Mouse (Mus musculus) spleen, postnatal 4 days (tissue): ENCODE measurements around the gene Prex1.

ENCODE experiments used
- DNase-seq, 2 experiments: peaks; one replicate each; pipeline ENCODE4 v3.0.0; 2022; ENCODE audit warnings: low spot score in 2 of 2

The Prex1 gene

DNA sequence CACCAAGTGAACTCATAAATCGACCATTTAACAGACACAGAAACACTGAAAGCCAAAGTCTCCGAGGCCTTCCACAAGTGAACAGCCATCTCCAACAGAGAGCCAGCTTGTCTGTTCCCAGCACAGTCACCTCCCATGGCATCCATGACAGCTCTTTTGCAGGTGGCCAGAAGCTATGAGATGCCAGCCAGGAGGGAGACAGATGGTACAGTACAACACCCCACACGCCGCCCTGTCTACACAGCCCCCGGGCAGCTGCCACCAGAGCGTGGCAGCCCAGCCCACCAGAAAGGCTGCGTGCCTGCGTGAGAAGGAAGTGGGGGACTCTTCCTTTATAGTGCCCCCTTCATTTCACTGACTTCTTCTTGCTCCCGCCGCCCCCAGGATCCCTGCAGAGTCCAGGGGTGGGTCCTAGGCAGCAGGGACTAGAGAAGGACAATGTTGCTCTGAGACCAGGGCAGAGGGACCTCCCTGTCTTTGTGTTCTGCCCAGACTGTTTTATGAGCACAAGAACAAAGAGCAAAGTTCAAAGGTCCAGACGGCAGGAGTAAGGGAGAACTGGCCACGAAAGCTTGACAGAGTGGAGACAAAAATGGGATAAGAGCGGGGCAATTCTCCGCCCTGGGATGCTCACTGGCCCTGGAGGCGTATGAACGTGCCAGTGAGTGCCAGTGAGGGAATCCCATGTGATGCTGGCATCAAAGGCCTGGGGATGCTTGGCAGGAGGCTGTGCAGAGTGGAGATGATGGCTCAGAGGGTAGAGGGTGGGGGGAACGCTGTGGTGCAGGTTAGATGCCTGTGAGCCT lies 76.6 kb downstream of the Prex1 start:
- DNase-seq: no peak

DNA sequence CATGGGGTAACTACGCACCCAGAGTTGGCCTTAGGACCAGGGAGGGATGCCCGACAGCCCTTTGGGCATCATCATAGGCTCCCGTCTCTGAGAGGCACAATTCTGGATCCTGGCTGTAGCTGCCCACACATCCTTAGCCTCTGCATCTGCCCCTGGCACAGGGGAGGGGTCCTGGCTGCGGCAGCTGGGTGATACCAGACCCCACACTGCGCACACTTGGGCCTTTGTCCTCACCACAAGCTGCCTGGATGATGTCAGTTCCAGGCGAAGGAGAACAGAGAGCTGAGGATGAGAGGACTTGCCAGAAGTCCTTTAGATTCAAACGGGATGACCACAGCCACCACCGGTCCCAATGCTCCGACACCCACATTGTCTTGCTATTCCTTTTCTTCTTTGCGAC lies 78.1 kb downstream of the Prex1 start:
- DNase-seq: no peak

DNA sequence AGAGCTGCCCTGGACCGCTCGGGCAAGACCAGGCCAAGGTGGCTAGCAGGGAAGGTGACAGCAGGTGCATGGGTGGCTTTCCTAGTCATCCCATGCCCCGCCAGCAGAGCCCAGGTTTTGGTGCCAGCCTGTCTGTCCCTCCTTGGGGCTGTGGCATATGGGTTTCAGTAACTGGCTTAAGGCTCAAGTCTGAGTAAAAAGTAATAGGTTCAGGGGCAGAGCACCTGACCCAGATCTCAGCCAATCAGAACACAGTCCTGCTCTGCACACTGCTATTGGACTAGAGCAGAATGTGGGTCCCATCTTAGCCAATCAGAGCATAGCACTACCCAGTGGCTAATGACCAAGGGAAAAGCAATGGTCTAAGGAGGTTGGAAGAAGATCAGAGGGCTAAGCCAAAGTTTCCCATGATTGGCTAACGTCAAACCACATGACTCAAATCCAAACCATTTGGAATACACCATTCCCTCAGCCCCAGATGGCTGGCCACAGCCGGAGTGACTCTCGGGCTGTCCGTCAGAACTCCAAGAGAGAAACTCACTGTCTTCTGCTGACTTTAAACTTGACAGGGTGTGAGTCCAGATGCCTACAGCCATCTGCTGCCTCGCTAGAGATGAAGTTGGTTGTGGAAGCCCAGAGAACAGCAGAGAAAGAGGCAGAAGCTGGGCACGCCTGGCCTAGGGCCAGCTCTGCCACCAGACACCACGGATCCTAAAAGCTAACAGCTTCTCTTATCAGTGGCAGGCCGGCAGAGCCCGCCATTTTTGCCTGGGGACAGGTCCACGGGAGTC lies 80.9 kb downstream of the Prex1 start:
- DNase-seq: no peak

DNA sequence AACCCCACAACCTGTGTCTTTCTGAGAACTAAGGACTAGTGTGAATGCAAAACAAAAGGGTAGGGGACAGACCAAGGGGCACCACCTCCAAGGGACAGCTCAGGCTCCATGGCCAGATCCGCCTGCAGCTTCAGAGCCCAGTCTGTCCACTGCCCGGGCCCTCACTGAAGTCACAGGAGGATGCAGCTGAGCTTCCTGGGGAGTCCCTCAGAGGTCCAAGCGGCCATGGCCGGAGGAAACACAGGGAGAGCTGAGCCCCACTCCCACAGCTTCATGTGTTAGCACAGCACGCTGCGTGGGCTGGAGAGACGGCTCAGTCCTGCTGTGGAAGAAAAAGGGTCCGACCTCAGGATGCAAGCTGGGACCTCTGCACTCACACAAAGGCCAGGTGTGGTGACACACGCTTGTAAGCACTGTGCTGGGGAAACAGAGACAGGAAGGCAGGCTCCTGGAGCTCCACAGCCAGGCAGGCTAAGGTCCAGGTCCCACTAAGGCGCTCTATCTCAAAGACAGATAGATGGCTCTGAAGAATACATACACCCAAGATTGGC lies 81.9 kb downstream of the Prex1 start:
- DNase-seq: no peak

DNA sequence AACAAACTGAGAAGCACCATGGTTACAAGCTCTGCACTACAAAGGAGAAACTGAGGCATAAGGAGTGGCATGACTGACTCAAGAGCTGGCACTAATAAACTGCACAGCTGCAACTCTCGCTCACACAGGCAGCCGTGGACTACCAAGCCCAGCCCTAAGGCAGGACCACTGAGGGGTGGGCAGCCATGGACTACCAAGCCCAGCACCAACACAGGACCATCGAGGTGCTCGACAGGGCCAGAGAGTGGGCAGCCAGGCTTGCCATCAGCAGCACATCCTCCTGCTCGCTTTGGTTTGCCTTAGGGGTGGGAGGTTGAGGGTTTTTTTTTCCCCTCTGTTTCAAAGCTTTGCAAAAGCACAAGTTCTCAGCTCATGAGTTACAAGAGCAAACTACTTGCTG lies 82.4 kb downstream of the Prex1 start:
- no peak for DNase-seq

DNA sequence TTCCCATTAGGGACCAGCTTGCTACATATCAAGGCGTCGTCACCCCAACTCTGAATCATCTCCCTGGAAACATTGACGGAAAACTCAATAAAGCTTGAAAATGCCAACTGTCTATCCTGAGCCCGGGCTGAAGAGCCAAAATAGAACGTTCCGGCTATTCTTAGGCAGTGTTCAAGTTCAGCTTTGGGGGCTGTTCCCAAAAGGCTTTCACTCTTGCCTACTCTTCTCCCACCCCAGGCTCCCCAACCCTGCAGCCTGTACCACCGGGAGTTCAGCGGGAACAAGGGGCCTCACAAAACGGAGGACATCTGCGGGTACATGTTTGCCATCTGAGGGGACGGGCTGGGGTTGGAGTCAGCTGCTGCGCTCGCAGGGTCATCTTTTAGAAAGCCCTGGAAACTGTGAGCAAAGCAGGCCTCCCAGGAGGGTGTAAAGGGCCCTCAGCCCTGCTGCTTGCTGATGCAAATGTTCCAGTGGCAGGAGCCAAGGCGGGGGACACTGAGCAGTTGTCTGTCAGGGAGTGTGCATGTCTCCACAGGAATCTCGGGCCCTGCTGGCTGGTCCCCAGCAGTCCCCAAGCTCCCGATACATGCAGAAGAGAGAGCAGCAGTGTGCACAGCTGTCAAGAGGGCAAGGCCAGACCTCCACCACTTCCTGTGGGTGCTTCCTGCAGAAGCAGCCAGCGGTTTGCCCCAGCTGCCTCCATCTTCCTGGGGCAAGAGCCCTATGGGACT lies 83.5 kb downstream of the Prex1 start:
- DNase-seq: peak; percentile 47 to 75

DNA sequence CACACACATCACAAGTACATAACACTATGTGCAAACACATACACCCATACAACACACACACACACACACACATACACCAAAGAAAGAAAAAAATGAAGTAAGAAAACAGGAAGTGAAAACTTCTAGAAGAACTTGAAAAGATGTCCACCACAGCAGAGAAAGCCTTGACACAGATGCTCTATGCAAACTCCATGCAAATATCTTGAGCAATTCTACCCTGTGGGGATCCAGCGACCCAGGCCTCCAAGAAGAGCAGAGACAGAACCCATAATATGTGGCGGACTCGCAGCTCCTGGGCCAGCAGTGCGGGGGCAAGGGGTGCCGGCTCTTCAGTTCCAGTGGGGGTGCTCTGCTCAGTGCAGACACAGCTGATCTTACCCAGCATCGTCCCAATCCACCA lies 86.1 kb downstream of the Prex1 start:
- peak in 1 of 2 experiments; percentile 47 for DNase-seq

DNA sequence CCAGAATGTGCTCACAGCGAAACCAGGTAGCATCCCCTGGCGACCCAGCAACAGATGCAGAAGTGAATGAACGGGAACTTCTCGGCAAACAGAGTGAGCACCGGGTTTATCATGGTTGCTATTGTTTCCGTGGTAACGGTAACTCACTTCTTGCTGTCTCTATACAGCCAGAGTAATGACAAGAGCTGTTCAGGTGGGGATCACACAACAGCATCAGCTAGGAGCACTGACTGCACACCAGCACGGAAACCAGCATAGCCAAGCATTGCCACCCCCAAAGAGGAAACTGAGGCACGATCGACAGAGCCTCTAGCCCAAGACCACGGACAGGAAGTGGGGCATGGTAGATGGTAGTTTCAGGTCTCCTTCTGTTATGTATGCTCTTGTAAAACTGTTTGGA lies 88.4 kb downstream of the Prex1 start:
- no peak for DNase-seq

DNA sequence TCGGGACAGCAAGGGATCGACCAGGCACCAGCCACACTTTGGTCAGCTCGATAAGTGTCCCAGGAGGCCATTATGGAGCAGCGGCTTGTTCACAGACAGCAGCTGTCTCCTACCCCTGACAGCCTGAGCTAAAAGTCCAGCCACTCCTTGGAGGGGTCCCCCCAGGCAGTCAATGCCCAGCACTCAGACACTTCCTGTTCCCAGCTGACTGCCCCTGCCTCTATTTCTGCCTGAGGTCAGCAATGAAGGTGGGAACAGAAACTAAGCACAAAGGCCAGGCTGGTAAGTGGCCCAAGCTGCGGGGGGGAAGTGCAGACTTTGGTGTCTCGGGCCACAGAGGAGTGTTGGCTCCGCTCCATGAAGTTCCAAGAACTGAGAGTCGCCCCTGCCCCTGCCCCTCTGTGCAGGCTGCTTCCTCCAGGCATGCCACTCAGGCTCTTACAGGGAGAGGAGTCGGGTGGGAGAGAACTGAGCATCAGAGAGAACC lies 90.5 kb downstream of the Prex1 start:
- DNase-seq: no peak

DNA sequence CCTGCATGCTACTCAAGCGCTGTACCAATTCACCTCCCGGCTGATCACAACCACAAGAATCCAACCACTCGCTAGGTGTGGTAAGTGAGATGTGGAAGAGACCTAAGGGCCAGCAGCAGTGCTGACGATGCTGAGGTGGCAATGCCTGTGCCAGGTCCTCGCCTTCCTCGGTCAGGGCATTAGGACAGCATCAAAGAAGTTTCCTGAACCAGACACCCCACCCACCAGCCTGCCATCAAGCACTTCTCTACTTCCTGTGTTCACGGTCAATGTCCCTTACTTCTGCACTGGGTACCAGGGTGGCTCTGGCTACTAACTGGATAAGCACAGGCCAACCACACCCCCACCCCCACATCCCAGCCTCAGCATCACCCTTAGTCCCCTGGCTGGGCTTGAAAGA lies 91.0 kb downstream of the Prex1 start:
- no peak for DNase-seq

DNA sequence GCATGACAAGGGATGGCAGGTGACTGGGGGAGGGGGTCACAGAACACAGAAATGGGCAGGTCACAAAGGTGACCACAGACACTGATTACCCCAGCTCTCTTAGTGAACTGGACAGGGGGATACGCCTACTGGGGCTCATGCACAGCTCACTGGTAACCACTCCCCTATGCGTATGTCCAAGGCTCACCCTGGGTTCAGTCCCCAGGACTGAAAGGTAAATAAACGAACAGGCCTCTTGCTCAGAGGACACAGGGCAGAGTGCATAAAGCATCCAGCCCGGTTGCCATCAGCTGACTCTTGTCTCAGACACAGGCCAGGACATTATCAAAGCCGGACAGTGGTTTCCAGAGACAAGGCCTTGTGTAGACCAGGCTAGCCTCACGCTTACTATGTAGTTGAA lies 91.6 kb downstream of the Prex1 start:
- DNase-seq: no peak

DNA sequence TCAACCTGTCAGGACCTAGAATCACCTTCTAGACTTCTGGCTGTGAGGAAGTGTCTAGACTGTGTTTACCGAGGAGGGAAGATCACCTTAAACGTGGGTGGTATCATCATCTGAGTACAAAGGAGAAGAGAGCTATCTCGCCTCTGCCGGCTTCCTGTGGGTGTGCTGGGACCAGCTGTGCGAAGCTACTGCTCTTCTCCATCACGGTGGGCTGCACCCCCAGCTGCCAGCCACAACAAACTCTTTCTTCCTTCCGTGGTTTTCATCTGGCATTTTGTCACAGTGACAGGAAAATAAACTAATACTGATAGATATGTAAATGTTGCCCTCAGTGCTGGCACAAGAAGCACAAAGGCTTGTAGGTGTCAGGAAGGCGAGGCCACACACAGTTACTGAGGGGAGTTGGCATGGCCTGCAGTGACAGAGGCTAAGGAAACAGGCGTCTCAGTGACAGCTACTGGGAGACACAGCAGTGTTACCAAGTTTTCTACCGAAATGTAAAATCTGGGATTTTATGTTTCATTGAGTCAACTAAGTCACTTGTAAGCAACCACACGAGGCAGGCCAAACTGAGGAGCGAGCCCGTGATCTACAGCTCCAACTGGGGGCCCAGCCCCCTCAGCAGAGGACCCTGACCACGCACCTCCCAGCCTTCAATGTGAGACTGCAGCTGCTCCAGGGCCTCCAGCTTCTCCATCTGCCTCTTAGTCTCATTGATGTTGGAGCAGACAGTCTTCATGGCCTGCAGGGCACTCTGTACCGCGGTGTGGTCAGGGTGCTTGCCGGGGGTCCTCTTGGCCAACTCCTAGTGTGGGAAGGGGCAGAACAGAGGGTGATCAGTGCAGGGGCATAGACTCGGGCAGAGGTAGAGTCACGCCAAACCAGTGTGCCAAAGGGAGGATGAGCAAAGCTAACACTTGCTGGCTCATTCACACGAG lies 92.8 kb downstream of the Prex1 start:
- DNase-seq: peak in 1 of 2 experiments; percentile 43

DNA sequence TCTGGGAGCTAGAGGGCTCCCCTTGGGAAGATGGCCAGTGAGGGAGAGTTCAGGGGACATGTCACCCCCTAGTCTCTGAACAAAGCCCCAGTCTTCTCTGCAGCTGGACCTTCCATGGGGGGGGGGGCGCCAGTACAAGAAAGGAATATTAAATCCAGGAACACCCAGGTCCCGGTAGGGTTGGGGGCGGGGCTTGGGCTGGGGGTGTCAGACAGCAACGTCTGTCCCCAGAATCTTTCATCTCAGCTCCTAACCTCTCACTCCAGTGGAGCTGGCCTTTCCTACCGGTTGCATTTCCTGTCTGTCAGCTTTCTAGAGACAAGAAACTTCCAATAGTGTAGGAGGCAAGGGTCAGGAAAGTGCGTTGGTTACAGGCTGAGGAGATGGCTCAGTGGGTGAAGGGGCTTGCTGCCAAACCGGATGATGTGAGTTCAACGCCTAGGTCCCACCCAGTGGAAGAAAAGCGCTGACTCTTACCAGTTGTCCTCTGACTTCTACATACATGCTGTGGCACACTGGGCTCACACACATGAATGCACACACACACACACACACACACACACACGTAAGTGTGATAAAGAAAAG lies 93.6 kb downstream of the Prex1 start:
- DNase-seq: no peak

DNA sequence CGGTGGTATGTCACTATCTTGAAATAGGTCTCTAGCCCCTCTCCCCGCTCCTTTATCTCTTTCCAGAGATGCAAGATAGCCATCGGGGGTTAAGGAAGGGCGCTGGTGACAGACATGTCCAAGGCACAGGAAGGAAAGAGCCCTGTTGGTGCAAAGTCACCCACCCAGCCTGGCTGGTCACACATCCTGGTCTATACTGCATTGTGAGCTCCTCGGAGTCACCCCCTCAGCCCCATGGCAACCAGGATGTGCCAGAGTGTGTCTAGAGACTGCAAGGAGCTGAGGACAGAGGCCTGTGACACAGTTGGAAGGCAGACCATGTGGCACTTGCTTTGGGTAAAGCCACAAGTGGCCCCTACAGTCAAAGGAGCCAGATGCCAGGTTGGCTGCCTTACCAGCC lies 94.4 kb downstream of the Prex1 start:
- DNase-seq: no peak

DNA sequence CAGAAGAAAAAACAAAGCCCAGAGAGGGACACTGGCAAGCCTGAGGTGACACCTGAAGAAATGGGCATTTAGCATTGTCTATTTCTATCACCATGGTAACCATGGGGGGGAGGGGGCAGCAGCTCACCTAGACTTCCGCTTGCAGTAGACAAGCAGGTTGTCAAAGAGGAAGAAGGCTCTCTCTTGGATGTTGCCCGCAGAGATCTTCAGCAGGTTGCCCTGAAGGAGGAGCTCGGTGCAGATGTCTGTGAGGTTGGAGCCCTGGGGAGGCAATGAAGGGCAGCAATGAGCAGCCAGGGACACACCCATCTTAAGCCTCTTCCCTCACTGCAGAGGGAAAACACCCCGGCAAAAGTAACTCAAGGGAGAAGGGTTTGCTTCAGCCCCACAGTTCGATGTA lies 95.9 kb downstream of the Prex1 start:
- no peak for DNase-seq

DNA sequence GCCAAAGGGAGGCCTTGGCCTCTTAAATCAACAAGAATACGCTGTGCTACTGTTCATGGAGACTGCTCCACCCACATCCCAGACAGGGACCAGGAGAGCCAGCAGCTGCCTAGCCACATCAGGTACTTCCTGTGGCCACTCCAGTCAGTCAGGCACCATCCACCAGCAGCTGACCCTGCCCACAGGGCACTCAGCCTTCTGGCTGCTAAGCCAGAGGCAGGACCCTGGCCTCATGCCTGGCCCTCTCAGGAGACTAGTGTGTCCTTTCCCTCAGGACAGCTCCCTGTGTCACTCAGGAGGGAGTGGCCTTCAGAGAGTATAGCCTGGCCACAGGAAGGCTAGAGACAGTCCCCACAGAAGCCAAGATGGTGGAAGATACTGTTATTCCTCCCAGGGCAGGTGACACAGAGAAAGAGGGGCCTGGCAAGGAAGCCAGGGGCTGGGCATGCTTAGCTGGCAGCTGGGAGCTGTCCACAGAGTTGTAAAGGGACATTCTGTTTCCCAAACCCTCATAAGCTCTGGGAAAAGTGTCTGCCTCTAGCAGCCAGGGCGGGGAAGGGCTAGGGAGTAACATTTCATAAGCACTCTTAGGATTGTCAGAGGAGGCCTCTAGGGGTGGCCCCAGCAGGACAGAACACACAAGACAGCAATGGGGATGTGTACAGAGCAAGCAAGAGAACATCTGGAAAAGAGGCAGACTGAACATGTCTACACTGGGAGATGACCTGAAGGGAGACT lies 98.1 kb downstream of the Prex1 start:
- no peak for DNase-seq

DNA sequence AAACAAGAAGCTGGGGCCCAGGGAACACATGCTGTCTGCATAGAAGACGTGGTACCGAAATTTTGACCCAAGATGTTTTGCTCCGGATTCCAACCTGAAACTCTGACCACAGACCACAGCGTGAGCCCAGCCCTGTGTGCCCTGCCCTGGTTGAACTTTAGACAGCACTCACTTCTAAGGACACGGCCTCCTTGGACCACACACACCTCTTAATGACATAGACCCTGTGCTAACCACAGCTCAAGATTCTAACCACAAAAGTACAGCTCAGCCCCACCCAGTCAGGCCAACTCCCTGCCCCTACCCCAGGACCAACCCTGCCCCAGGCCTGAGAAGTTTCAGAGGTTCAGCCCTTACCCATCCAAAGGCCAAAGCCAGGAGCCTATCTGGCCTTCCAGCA lies 103.4 kb downstream of the Prex1 start:
- no peak for DNase-seq

DNA sequence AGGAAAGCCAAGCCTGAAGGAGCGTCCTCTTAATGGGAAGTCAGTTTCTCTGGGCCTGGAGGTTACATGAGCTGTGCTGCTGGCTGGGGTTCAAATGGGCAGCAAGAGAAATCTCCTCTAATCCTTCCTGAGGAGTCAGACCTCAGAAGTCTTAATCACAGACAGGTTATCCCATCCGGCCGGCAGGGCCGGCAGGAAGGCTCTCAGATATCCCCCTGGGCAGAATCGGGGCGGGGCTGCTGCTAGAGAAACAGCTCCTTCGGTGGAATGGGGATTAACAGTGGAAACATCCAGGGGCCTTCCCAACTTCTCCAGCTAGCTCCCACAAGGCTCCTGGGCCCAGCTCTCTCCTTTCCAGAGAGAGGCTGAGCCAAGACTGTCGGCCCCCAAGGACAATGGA lies 105.1 kb downstream of the Prex1 start:
- no peak for DNase-seq

DNA sequence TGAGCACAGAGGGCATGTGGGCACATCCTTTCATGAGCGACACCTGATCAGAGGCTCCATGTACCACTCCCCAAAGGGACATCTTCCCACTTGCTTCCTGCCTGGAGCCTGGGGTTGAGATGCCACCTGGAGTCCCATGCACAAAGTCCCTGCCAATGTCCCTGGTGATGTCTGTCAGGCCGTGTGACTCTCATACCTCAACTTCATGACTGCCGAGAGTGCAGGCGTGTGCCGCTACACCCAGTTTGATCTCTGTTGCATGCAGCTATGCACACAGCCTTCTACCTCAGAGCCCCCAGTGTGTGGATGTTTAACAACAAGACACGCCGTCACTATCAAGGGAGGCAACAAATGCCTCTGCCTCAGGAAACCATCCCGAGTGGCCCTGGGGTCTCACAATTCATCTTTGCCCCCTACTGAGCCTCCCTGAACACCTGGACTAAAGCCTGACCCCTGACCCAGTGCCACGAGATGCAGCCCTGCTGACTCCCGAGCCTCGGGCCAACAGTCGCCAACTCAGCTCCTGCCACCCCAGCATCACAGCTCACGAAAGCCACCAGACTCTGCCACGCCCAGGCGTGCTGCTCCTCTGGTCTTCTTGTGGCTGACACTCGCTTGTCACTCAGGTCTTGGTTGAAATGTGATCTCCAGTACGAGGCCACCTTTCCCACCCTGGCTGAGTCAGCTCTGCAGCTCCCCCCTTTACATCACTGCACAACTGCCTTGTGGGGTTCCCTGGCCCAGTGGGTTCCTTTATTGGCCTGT lies 107.0 kb downstream of the Prex1 start:
- DNase-seq: no peak
